Mouse (Mus musculus): ENCODE data around the gene Stmnd1. TPM values are rescaled to one million over a fixed set of nuclear protein-coding genes. Genes with fewer than 3 reads are reported as not detected.

Stmnd1 gene
- polyA plus RNA-seq, 1 experiment: 0.16 TPM

GRCm38 (mm10) chr13:46267783-46268182, 5.7 kb upstream of the Stmnd1 start:
- TF ChIP-seq POLR2A (IDR thresholded peaks at IDR 0.05; ENCODE audit: control insufficient read depth, low read depth, low read length) (no peak), CTCF (IDR thresholded peaks at IDR 0.05; ENCODE audit: control insufficient read depth, insufficient read depth, insufficient replicate concordance, low read depth, low read length) (no peak)
- Histone ChIP-seq H3K4me1 (ENCODE audit: control insufficient read depth, insufficient read depth, low read length) (no peaks in the 10 kb centered on the region), H3K4me3 (ENCODE audit: control insufficient read depth, low read depth, low read length) (no peak overlapping the region), H3K27me3 (ENCODE audit: control insufficient read depth, insufficient read depth, low read length) (no peaks in the 10 kb centered on the region), H3K27ac (ENCODE audit: control insufficient read depth, insufficient read depth, low read depth, low read length) (no peak overlapping the region), H3K36me3 (ENCODE audit: control insufficient read depth, insufficient read depth, low read length) (no peaks in the 10 kb centered on the region)

- no peak overlapping the region for H3K27ac ChIP-seq (ENCODE audit: control insufficient read depth, insufficient read depth, low read depth, low read length)
- H3K36me3 ChIP-seq (ENCODE audit: control insufficient read depth, insufficient read depth, low read length): no peaks in the 10 kb centered on the region
- H3K4me1 ChIP-seq (ENCODE audit: control insufficient read depth, insufficient read depth, low read length): peaks cover 1% of the 10 kb centered on the region; the same call in 1 of the 2 replicates
- H3K4me3 ChIP-seq (ENCODE audit: control insufficient read depth, low read depth, low read length): no peak overlapping the region
- H3K27me3 ChIP-seq (ENCODE audit: control insufficient read depth, insufficient read depth, low read length): no peaks in the 10 kb centered on the region
- TF ChIP-seq CTCF (IDR thresholded peaks at IDR 0.05; ENCODE audit: control insufficient read depth, insufficient read depth, insufficient replicate concordance, low read depth, low read length) (no peak), POLR2A (IDR thresholded peaks at IDR 0.05; ENCODE audit: control insufficient read depth, low read depth, low read length) (no peak)
Measured at GRCm38 (mm10) chr13:46268341-46268740, 5.2 kb upstream of the Stmnd1 start.

- no peak overlapping the region for H3K27ac ChIP-seq (ENCODE audit: control insufficient read depth, insufficient read depth, low read depth, low read length)
- TF ChIP-seq POLR2A (IDR thresholded peaks at IDR 0.05; ENCODE audit: control insufficient read depth, low read depth, low read length) (no peak), CTCF (IDR thresholded peaks at IDR 0.05; ENCODE audit: control insufficient read depth, insufficient read depth, insufficient replicate concordance, low read depth, low read length) (no peak)
Measured at GRCm38 (mm10) chr13:46268815-46269445, 4.6 kb upstream of the Stmnd1 start.

GRCm38 (mm10) chr13:46272811-46273452, 589 bp upstream of the Stmnd1 start:
- no peak for TF ChIP-seq CTCF (IDR thresholded peaks at IDR 0.05; ENCODE audit: control insufficient read depth, insufficient read depth, insufficient replicate concordance, low read depth, low read length)
- no peak for TF ChIP-seq POLR2A (IDR thresholded peaks at IDR 0.05; ENCODE audit: control insufficient read depth, low read depth, low read length)
- Histone ChIP-seq H3K4me3 (ENCODE audit: control insufficient read depth, low read depth, low read length) (no peak overlapping the region), H3K27ac (ENCODE audit: control insufficient read depth, insufficient read depth, low read depth, low read length) (no peak overlapping the region), H3K36me3 (ENCODE audit: control insufficient read depth, insufficient read depth, low read length) (no peaks in the 10 kb centered on the region), H3K4me1 (ENCODE audit: control insufficient read depth, insufficient read depth, low read length) (peaks cover 5% of the 10 kb centered on the region; the same call in 1 of the 2 replicates), H3K27me3 (ENCODE audit: control insufficient read depth, insufficient read depth, low read length) (no peaks in the 10 kb centered on the region)

More at GRCm38 (mm10) chr13:46268815-46269445, 4.6 kb upstream of the Stmnd1 start:
- H3K27me3 ChIP-seq (ENCODE audit: control insufficient read depth, insufficient read depth, low read length): no peaks in the 10 kb centered on the region
- H3K4me1 ChIP-seq (ENCODE audit: control insufficient read depth, insufficient read depth, low read length): peaks cover 5% of the 10 kb centered on the region; the same call in 1 of the 2 replicates
- H3K36me3 ChIP-seq (ENCODE audit: control insufficient read depth, insufficient read depth, low read length): no peaks in the 10 kb centered on the region
- no peak overlapping the region for H3K4me3 ChIP-seq (ENCODE audit: control insufficient read depth, low read depth, low read length)

- Histone ChIP-seq H3K4me3 (ENCODE audit: control insufficient read depth, low read depth, low read length) (no peak overlapping the region), H3K27me3 (ENCODE audit: control insufficient read depth, insufficient read depth, low read length) (no peaks in the 10 kb centered on the region), H3K4me1 (ENCODE audit: control insufficient read depth, insufficient read depth, low read length) (peaks cover 5% of the 10 kb centered on the region; the same call in 1 of the 2 replicates), H3K36me3 (ENCODE audit: control insufficient read depth, insufficient read depth, low read length) (no peaks in the 10 kb centered on the region), H3K27ac (ENCODE audit: control insufficient read depth, insufficient read depth, low read depth, low read length) (no peak overlapping the region)
- TF ChIP-seq POLR2A (IDR thresholded peaks at IDR 0.05; ENCODE audit: control insufficient read depth, low read depth, low read length): no peak
- TF ChIP-seq CTCF (IDR thresholded peaks at IDR 0.05; ENCODE audit: control insufficient read depth, insufficient read depth, insufficient replicate concordance, low read depth, low read length): no peak
Measured at GRCm38 (mm10) chr13:46275701-46276100, 2.2 kb downstream of the Stmnd1 start.

GRCm38 (mm10) chr13:46282543-46282942, 9.0 kb downstream of the Stmnd1 start:
- no peak for TF ChIP-seq CTCF (IDR thresholded peaks at IDR 0.05; ENCODE audit: control insufficient read depth, insufficient read depth, insufficient replicate concordance, low read depth, low read length)
- TF ChIP-seq POLR2A (IDR thresholded peaks at IDR 0.05; ENCODE audit: control insufficient read depth, low read depth, low read length): no peak
- no peaks in the 10 kb centered on the region for H3K27me3 ChIP-seq (ENCODE audit: control insufficient read depth, insufficient read depth, low read length)

GRCm38 (mm10) chr13:46287801-46288200, 14.3 kb downstream of the Stmnd1 start:
- Histone ChIP-seq H3K36me3 (ENCODE audit: control insufficient read depth, insufficient read depth, low read length) (no peaks in the 10 kb centered on the region), H3K27ac (ENCODE audit: control insufficient read depth, insufficient read depth, low read depth, low read length) (no peak overlapping the region), H3K27me3 (ENCODE audit: control insufficient read depth, insufficient read depth, low read length) (no peaks in the 10 kb centered on the region), H3K4me1 (ENCODE audit: control insufficient read depth, insufficient read depth, low read length) (no peaks in the 10 kb centered on the region), H3K4me3 (ENCODE audit: control insufficient read depth, low read depth, low read length) (no peak overlapping the region)
- TF ChIP-seq CTCF (IDR thresholded peaks at IDR 0.05; ENCODE audit: control insufficient read depth, insufficient read depth, insufficient replicate concordance, low read depth, low read length) (no peak), POLR2A (IDR thresholded peaks at IDR 0.05; ENCODE audit: control insufficient read depth, low read depth, low read length) (no peak)

More at GRCm38 (mm10) chr13:46282543-46282942, 9.0 kb downstream of the Stmnd1 start:
- H3K4me1 ChIP-seq (ENCODE audit: control insufficient read depth, insufficient read depth, low read length): no peaks in the 10 kb centered on the region
- H3K4me3 ChIP-seq (ENCODE audit: control insufficient read depth, low read depth, low read length): no peak overlapping the region
- no peak overlapping the region for H3K27ac ChIP-seq (ENCODE audit: control insufficient read depth, insufficient read depth, low read depth, low read length)
- H3K36me3 ChIP-seq (ENCODE audit: control insufficient read depth, insufficient read depth, low read length): no peaks in the 10 kb centered on the region
